Mouse (Mus musculus): Measurements from ENCODE around the gene Evi5. TPM values are rescaled to one million over a fixed set of nuclear protein-coding genes. Genes with fewer than 3 reads are reported as not detected.

The Evi5 gene
- total and polyA plus RNA-seq, 3 experiments = 4.6 to 8.4 TPM; not detected in 1

- no peaks in the 10 kb centered on the region for H3K27me3 ChIP-seq (ENCODE audit: control insufficient read depth in 1 of 2, insufficient read depth in 2 of 2, low read length in 2 of 2)
- no peak overlapping the region for H3K9ac ChIP-seq (ENCODE audit: control insufficient read depth, low read depth, low read length, poor library complexity, severe bottlenecking)
- TF ChIP-seq BHLHE40 (IDR thresholded peaks at IDR 0.05; ENCODE audit: borderline replicate concordance, low read depth, low read length) (no peak), POLR2AphosphoS5 (IDR thresholded peaks at IDR 0.05; ENCODE audit: borderline replicate concordance, low read depth, low read length) (no peak), EP300 (IDR thresholded peaks at IDR 0.05; ENCODE audit: low read depth in 1 of 2, low read length in 2 of 2) (no peak), NRF1 (IDR thresholded peaks at IDR 0.05; ENCODE audit: insufficient read depth, low read depth, low read length, poor library complexity, severe bottlenecking) (no peak), USF2 (IDR thresholded peaks at IDR 0.05; ENCODE audit: borderline replicate concordance in 1 of 2, insufficient read depth in 1 of 2, low read depth in 1 of 2, low read length in 2 of 2) (no peak), ELF1 (IDR thresholded peaks at IDR 0.05; ENCODE audit: low read depth, low read length) (no peak), ZKSCAN1 (IDR thresholded peaks at IDR 0.05; ENCODE audit: low read depth, low read length) (no peak), TCF12 (IDR thresholded peaks at IDR 0.05; ENCODE audit: low read depth, low read length) (no peak), POLR2AphosphoS2 (IDR thresholded peaks at IDR 0.05; ENCODE audit: low read length) (no peak), E2F4 (IDR thresholded peaks at IDR 0.05; ENCODE audit: borderline replicate concordance, low read depth, low read length) (no peak), ETS1 (IDR thresholded peaks at IDR 0.05; ENCODE audit: low read depth, low read length) (no peak), MEF2A (IDR thresholded peaks at IDR 0.05; ENCODE audit: extremely low read depth, insufficient replicate concordance, low read depth, low read length, poor library complexity, severe bottlenecking) (no peak), MAFK (IDR thresholded peaks at IDR 0.05; ENCODE audit: borderline replicate concordance, low read depth, low read length) (no peak), GABPA (IDR thresholded peaks at IDR 0.05; ENCODE audit: low read depth, low read length) (no peak), ZNF384 (IDR thresholded peaks at IDR 0.05; ENCODE audit: low read depth, low read length) (no peak)
- no peaks in the 10 kb centered on the region for H3K9me3 ChIP-seq (replicated peaks; ENCODE audit: insufficient read depth, low read length)
- no peak for DNase-seq (ENCODE audit: low read depth, low spot score)
- no peak overlapping the region for H3K4me3 ChIP-seq (ENCODE audit: control insufficient read depth in 1 of 2, insufficient read depth in 1 of 2, low read depth in 2 of 2, low read length in 2 of 2)
- peaks cover 0 to 4% of the 10 kb centered on the region in 2 experiments; a peak in 1 of 4 replicates for H3K4me1 ChIP-seq (ENCODE audit: control insufficient read depth in 1 of 2, insufficient read depth in 2 of 2, low read length in 2 of 2)
- no peak overlapping the region for H3K27ac ChIP-seq (ENCODE audit: control insufficient read depth, low read depth, low read length)
- peaks cover 4 to 18% of the 10 kb centered on the region in 2 experiments for H3K36me3 ChIP-seq (ENCODE audit: control insufficient read depth in 1 of 2, insufficient read depth in 2 of 2, low read length in 2 of 2)
- H3K79me2 ChIP-seq (ENCODE audit: control insufficient read depth, insufficient read depth, low read length, poor library complexity) = no peaks in the 10 kb centered on the region
These were observed 36.1 kb upstream of the Evi5 start for GRCm38 (mm10) chr5:107911012-107911411.

- no peaks in the 10 kb centered on the region for H3K27me3 ChIP-seq (ENCODE audit: control insufficient read depth in 1 of 2, insufficient read depth in 2 of 2, low read length in 2 of 2)
These were observed 35.2 kb upstream of the Evi5 start for GRCm38 (mm10) chr5:107910084-107910616.

More at GRCm38 (mm10) chr5:107910084-107910616, 35.2 kb upstream of the Evi5 start:
- DNase-seq (ENCODE audit: low read depth, low spot score) = peak; percentile 66
- peaks cover 4 to 18% of the 10 kb centered on the region in 2 experiments for H3K36me3 ChIP-seq (ENCODE audit: control insufficient read depth in 1 of 2, insufficient read depth in 2 of 2, low read length in 2 of 2)
- H3K27ac ChIP-seq (ENCODE audit: control insufficient read depth, low read depth, low read length) = peak overlapping the region; percentile 31
- no peaks in the 10 kb centered on the region for H3K9me3 ChIP-seq (replicated peaks; ENCODE audit: insufficient read depth, low read length)
- H3K9ac ChIP-seq (ENCODE audit: control insufficient read depth, low read depth, low read length, poor library complexity, severe bottlenecking) = no peak overlapping the region
- no peak for TF ChIP-seq TCF12 (IDR thresholded peaks at IDR 0.05; ENCODE audit: low read depth, low read length)
- TF ChIP-seq MAX (IDR thresholded peaks at IDR 0.05; ENCODE audit: low read length) = peak; percentile 65
- peak; percentile 6; the same call in 1 of the 2 replicates for TF ChIP-seq BHLHE40 (IDR thresholded peaks at IDR 0.05; ENCODE audit: borderline replicate concordance, low read depth, low read length)
- TF ChIP-seq MYC (IDR thresholded peaks at IDR 0.05; ENCODE audit: low read depth, low read length) = peak; percentile 59
- TF ChIP-seq USF1 (IDR thresholded peaks at IDR 0.05; ENCODE audit: low read depth, low read length) = peak; percentile 65
- TF ChIP-seq MYB (IDR thresholded peaks at IDR 0.05; ENCODE audit: low read depth, low read length) = no peak
- TF ChIP-seq POLR2AphosphoS2 (IDR thresholded peaks at IDR 0.05; ENCODE audit: low read length) = peak; percentile 39
- peak; percentile 59; the same call in 1 of the 2 replicates for TF ChIP-seq MXI1 (IDR thresholded peaks at IDR 0.05; ENCODE audit: low read depth, low read length)
- peaks cover 0 to 4% of the 10 kb centered on the region in 2 experiments; a peak in 1 of 4 replicates for H3K4me1 ChIP-seq (ENCODE audit: control insufficient read depth in 1 of 2, insufficient read depth in 2 of 2, low read length in 2 of 2)
- no peak overlapping the region for H3K4me3 ChIP-seq (ENCODE audit: control insufficient read depth in 1 of 2, insufficient read depth in 1 of 2, low read depth in 2 of 2, low read length in 2 of 2)
- no peaks in the 10 kb centered on the region for H3K79me2 ChIP-seq (ENCODE audit: control insufficient read depth, insufficient read depth, low read length, poor library complexity)

Data from MEL (cell line).